Mouse (Mus musculus) neural tube, embryonic 15.5 days (tissue): ENCODE results near the gene Trpm3. TPM values are rescaled to one million over a fixed set of nuclear protein-coding genes. Genes with fewer than 3 reads are reported as not detected.

Source experiments
- ATAC-seq: fragments of 200-750 bp; cut with Nextera tagmentation; 2 replicates; pipeline ENCODE4 v1.8.0; 2017; ENCODE audit warnings: mild to moderate bottlenecking, moderate TSS enrichment, moderate library complexity; ENCODE audit not compliant: low FRiP score
- H3K27ac ChIP-seq: fragments of 300-500 bp; sonication (generic); replicated peaks from 2 replicates; pipeline ENCODE4 v1.5.1; 2015; ENCODE audit warnings: mild to moderate bottlenecking, inconsistent platforms
- H3K27me3 ChIP-seq: fragments of 300-500 bp; sonication (generic); replicated peaks from 2 replicates; pipeline ENCODE4 v1.6.1; 2015; ENCODE audit warnings: inconsistent platforms
- H3K36me3 ChIP-seq: fragments of 300-500 bp; sonication (generic); 2 replicates; pipeline ENCODE4 v1.6.1; 2015; ENCODE audit warnings: inconsistent platforms
- H3K4me1 ChIP-seq: fragments of 300-500 bp; sonication (generic); 2 replicates; pipeline ENCODE4 v1.6.1; 2015; ENCODE audit warnings: inconsistent platforms
- H3K4me2 ChIP-seq: fragments of 300-500 bp; sonication (generic); 2 replicates; pipeline ENCODE4 v1.6.1; 2015; ENCODE audit warnings: inconsistent platforms, mild to moderate bottlenecking, moderate library complexity
- H3K4me3 ChIP-seq: fragments of 300-500 bp; sonication (generic); replicated peaks from 2 replicates; pipeline ENCODE4 v1.5.1; 2015; ENCODE audit warnings: mild to moderate bottlenecking, inconsistent platforms
- H3K9ac ChIP-seq: fragments of 300-500 bp; sonication (generic); replicated peaks from 2 replicates; pipeline ENCODE4 v1.6.1; 2015; ENCODE audit warnings: mild to moderate bottlenecking, inconsistent platforms
- H3K9me3 ChIP-seq: fragments of 300-500 bp; sonication (generic); replicated peaks from 2 replicates; pipeline ENCODE4 v1.6.1; 2016; ENCODE audit warnings: inconsistent platforms
- WGBS: fragments of 180-500 bp; shearing (Covaris S2); methylation state at CpG from one replicate; pipeline ENCODE4 v1.1.7; 2015; ENCODE audit warnings: mixed read lengths; 5-methylcytosine and 5-hydroxymethylcytosine counted together
- polyA plus RNA-seq: library from polyadenylated mRNA; unstranded; fragments of >200 nt; fragmentation: Nextera tagmentation; extraction: Ambion mirVana; gene quantifications from 2 replicates; pipeline ENCODE4 v1.2.1, GENCODE M21; 2015

Gene Trpm3
- polyA plus RNA-seq, 1 experiment from 2014 or later, result 18.8 TPM

DNA sequence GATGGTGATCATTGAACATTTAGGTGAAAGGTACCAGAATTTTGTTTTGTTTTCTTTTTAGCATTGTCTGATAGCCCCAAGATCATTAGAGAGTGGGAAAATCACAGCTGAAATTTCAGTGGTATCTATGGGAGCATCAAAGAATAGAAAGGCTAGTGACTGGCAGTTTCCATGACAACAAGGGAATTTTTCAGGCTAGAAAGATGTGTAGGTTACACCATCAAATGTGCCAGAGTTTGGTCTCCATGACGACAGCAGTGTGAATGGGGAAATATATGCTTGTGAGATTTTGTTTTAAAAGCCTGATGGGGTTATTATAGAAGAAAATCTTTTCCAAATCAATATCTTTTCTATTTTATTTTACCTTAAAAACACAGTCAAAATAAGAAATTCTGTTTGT lies 50.9 kb downstream of the Trpm3 start:
- Histone ChIP-seq H3K4me1 (no peaks in the 10 kb centered on the region), H3K27me3 (no peaks in the 10 kb centered on the region), H3K9ac (no peak overlapping the region), H3K4me3 (no peak overlapping the region), H3K36me3 (no peaks in the 10 kb centered on the region), H3K4me2 (no peak overlapping the region), H3K27ac (no peak overlapping the region), H3K9me3 (no peaks in the 10 kb centered on the region)
- ATAC-seq, result 0 out of 2 replicates have a peak, but pooled peaks have one; percentile 72
- 55% methylated on average over 1 of the region's 1 CpGs for WGBS

DNA sequence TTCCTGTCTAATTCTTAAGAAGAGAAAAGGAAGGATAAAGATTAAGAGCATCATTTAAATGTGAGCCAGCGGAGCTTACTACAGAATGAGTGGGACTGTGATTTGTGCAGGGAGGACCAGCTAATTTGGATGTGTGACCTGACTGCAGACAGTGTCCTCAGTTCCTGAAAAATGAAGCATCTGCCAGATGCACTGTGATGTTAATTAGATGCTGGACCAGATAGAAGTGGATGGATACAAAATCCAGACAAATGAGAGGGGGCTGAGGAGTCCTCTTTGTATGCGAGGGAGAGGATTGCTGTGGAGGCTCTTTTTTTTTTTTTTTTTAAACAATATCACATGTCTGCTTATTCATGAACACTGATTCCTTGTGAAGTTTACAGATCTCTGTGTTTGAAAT lies 83.7 kb downstream of the Trpm3 start:
- Histone ChIP-seq H3K4me3 (no peak overlapping the region), H3K4me1 (no peaks in the 10 kb centered on the region), H3K9ac (no peak overlapping the region), H3K9me3 (no peaks in the 10 kb centered on the region), H3K4me2 (no peak overlapping the region), H3K36me3 (no peaks in the 10 kb centered on the region), H3K27ac (no peak overlapping the region), H3K27me3 (no peaks in the 10 kb centered on the region)
- WGBS, result 48% methylated on average over 2 of the region's 2 CpGs
- peak; percentile 24; the same call in 1 of the 2 replicates for ATAC-seq

DNA sequence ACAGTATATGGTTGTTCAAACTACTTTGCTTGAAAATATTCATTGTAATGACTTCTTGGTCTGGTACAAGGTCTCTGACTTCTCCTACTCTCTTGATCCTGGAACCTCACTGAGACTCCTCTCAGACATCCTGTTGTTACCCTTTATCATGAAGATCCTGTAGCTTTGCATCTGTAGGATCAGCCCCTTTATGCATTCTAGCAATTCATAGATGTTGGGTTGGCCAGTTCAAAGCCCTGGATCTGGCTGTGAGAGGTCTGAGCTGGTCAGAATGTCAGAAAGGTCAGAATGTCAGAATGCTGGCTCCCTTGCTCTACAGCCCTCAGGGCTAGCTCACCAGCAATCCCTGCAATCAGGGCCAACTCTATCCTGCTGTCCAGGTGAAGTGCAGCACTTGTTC lies 95.3 kb downstream of the Trpm3 start:
- H3K4me3 ChIP-seq, result no peak overlapping the region
- no peak overlapping the region for H3K27ac ChIP-seq
- no peaks in the 10 kb centered on the region for H3K27me3 ChIP-seq
- H3K4me1 ChIP-seq, result no peaks in the 10 kb centered on the region
- no peaks in the 10 kb centered on the region for H3K9me3 ChIP-seq
- no peaks in the 10 kb centered on the region for H3K36me3 ChIP-seq
- no peak overlapping the region for H3K4me2 ChIP-seq
- no peak overlapping the region for H3K9ac ChIP-seq
- ATAC-seq, result no peak

DNA sequence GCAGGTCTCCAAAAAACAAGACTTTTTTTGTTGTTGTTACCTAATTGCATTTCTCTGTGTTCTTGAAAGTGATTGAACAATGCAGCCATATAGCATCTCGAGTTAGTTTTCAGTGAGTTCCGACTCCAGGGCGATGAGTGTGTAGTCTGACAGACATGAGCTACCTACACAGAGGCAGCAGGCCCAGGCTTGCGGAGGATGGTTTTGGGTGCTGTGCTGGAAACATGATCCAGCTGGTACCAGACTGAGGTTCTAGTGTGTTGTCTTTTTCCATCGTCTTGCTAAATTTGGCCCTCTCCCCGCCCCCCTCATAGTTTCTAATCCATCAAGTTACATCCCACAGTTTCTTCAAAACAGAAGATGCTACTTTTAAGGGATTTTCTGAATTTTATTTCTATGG lies 110.2 kb downstream of the Trpm3 start:
- Histone ChIP-seq H3K9me3 (no peaks in the 10 kb centered on the region), H3K36me3 (no peaks in the 10 kb centered on the region), H3K4me2 (no peak overlapping the region), H3K27ac (no peak overlapping the region), H3K9ac (no peak overlapping the region), H3K4me3 (no peak overlapping the region), H3K4me1 (no peaks in the 10 kb centered on the region), H3K27me3 (no peaks in the 10 kb centered on the region)
- ATAC-seq, result no peak
- 88% methylated on average over 6 of the region's 6 CpGs for WGBS

DNA sequence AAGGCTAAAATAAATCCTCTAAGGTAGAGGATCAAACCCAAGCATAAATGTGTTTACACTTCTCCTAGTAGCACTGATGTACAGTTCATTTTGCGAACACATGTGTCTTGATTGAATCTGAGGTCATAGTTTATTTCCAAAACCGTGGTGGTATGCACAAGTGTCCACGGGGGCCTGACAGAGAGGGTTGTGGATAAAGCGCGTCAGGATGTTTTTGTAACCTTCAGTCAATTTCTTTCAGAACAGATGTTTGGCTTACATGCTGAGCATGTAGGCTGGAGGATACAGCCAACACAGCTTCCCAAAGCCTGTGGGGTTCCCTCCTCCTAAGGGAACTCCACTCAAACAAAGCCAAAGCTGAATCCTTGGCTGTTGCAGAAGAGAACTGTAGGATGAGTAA lies 134.1 kb downstream of the Trpm3 start:
- H3K36me3 ChIP-seq, result no peaks in the 10 kb centered on the region
- no peak overlapping the region for H3K4me2 ChIP-seq
- no peak overlapping the region for H3K9ac ChIP-seq
- no peak for ATAC-seq
- no peak overlapping the region for H3K4me3 ChIP-seq
- 65% methylated on average over 5 of the region's 5 CpGs for WGBS
- no peaks in the 10 kb centered on the region for H3K27me3 ChIP-seq
- H3K9me3 ChIP-seq, result no peaks in the 10 kb centered on the region
- no peaks in the 10 kb centered on the region for H3K4me1 ChIP-seq
- no peak overlapping the region for H3K27ac ChIP-seq

DNA sequence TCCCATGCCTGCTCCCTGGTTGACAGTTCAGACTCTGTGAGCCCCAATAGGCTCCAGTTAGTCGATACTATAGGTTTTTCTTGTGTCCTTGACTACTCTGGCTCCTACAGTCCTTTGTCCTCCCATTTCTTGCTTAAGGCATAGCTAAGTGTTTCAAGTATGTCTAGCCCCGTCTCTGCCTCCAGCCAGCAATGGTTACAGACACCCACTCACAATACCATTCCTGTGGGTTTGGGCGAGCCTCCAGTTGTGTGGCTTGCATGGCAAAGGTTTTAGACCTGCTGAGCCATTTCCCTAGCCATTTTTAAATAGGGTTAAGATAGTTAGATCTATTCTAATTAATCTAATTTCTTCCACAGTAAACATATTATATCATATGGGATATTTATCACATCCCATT lies 145.8 kb downstream of the Trpm3 start:
- H3K27me3 ChIP-seq, result no peaks in the 10 kb centered on the region
- no peaks in the 10 kb centered on the region for H3K4me1 ChIP-seq
- H3K4me2 ChIP-seq, result no peak overlapping the region
- WGBS, result 88% methylated on average over 3 of the region's 3 CpGs
- H3K4me3 ChIP-seq, result no peak overlapping the region
- no peaks in the 10 kb centered on the region for H3K36me3 ChIP-seq
- H3K9me3 ChIP-seq, result no peaks in the 10 kb centered on the region
- ATAC-seq, result no peak
- H3K27ac ChIP-seq, result no peak overlapping the region
- no peak overlapping the region for H3K9ac ChIP-seq

DNA sequence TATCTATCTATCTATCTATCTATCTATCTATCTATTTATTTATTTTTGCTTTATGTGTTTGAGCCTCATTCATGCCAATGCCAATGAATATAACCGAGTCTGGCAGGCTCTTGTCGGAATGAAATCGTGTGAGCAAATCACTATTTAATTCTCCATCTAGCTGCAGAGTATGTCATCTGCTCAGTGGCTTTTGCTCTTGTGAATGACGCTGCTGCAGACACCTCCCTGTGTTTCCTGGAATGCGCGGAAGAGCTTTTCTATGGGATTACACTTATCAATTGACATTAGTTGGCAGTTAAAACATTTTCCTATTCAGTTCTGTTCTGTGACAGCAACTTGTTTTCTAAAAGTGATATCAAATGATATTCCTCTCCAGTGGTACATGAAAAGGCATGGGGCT lies 153.8 kb downstream of the Trpm3 start:
- H3K27ac ChIP-seq, result no peak overlapping the region
- no peak for ATAC-seq
- no peaks in the 10 kb centered on the region for H3K9me3 ChIP-seq
- no peaks in the 10 kb centered on the region for H3K36me3 ChIP-seq
- H3K4me2 ChIP-seq, result no peak overlapping the region
- H3K4me3 ChIP-seq, result no peak overlapping the region
- WGBS, result 89% methylated on average over 6 of the region's 6 CpGs
- no peak overlapping the region for H3K9ac ChIP-seq
- H3K4me1 ChIP-seq, result no peaks in the 10 kb centered on the region
- no peaks in the 10 kb centered on the region for H3K27me3 ChIP-seq

DNA sequence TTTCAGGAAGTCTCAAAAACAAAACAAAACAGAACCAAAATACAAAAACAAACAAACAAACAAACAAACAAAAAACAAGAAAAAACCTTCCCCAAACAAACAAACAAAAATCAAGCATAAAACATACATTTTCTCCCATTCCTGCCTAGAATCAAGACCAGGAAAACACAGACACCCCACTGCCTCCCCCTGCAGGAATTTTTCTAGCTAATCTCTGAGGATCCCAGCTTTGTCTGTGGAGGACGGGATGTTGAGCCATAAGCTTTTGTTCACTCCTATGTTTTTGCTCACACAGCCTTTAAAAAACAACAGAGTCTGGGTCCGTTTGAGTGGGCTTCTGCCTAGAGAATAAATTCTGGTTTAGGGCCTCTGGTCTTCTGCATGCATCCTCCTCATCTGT lies 162.1 kb downstream of the Trpm3 start:
- no peak for ATAC-seq
- no peak overlapping the region for H3K27ac ChIP-seq

DNA sequence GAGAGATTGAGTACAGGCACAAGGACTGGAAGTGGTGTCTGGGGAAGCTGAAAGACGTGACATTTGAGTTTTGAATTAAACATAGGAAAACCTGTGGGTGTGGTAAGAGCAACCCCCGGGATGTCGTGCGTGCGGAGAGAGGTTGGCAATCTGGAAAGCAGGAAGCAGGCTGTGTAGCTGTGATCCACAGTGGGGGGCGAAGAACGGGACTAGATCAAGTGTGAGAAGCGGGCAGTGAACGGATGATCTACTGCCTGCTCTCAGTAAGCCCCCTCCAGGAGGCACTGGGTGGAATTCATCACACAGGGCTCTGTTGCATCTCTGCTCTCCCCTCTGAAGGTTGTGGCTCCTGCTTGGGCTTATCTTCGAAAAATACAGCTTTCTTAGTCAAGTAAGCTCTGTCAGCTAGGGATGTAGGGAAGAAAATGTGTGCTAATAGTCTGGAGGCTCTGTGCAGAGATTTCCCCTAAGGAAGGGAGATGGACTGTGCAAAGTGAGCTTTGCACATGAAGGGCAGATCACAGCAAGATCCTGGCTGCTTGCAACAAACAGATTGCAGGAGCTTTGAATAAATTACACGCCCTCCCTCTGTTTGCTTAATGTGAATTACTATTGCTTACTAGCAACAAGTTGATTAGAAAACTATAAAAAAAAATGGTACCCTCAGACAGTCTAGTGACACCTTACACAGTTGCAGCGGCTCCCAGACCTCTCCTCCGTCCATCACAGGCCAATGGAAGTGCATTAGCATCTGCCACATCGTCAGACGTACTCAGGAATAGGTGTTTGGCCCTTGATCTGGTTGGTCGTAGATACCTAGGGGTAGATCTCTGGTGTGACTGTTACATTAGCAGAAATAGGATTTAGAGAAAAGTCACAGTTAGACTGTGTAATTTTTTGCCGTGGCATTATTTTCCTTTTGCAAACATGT lies 164.4 kb downstream of the Trpm3 start:
- H3K4me1 ChIP-seq, result peaks cover 15% of the 10 kb centered on the region
- no peaks in the 10 kb centered on the region for H3K27me3 ChIP-seq
- H3K27ac ChIP-seq, result peak overlapping the region; percentile 56
- WGBS, result 18% methylated on average over 17 of the region's 17 CpGs
- no peaks in the 10 kb centered on the region for H3K36me3 ChIP-seq
- no peak overlapping the region for H3K4me3 ChIP-seq
- H3K4me2 ChIP-seq, result peak overlapping the region; percentile 56
- no peaks in the 10 kb centered on the region for H3K9me3 ChIP-seq
- H3K9ac ChIP-seq, result peak overlapping the region; percentile 3; the same call in 1 of the 2 replicates
- ATAC-seq, result peak; percentile 55

More for the DNA sequence above, 162.1 kb downstream of the Trpm3 start:
- 41% methylated on average over 2 of the region's 2 CpGs for WGBS
- Histone ChIP-seq H3K9me3 (no peaks in the 10 kb centered on the region), H3K4me1 (peaks cover 15% of the 10 kb centered on the region), H3K4me2 (no peak overlapping the region), H3K36me3 (no peaks in the 10 kb centered on the region), H3K9ac (no peak overlapping the region), H3K4me3 (no peak overlapping the region), H3K27me3 (no peaks in the 10 kb centered on the region)

DNA sequence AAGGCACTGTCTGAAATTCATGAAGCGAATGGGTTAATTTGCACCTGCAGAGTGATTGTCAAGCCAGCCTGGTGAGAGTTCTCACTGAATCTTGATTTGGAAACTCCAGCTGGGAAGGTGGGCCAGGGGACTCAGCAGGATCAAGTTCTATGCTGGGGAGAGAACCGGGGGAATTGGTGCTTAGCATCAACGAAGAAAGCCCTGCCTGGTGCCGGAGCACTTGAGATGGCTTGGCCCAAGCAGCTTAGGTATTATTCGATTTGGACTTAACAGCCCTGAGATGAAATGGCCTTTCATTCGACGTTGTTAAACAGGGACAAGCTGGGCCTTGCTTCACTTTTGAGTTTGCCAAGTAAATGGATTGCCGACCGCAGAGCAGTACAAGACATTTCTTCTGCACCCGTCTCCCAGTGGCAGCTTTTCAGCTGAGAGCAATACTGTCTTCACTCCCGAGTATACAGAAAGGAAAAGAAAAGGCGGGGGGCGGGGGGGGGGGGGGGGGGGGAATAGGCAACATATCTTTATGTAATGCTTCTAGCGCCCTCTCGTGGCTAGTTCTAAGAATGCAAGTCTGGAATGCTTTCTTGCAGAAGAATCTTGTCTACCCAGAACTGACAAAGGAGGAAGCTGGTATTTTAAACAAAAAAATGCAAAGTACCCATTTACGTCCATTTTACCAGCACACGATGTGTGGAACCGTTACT lies 165.3 kb downstream of the Trpm3 start:
- 4% methylated on average over 16 of the region's 18 CpGs for WGBS
- H3K36me3 ChIP-seq, result no peaks in the 10 kb centered on the region
- peaks cover 15% of the 10 kb centered on the region for H3K4me1 ChIP-seq
- peak; percentile 78 for ATAC-seq
- H3K27me3 ChIP-seq, result no peaks in the 10 kb centered on the region
- H3K9ac ChIP-seq, result peak overlapping the region; percentile 38; the same call in 1 of the 2 replicates
- H3K9me3 ChIP-seq, result no peaks in the 10 kb centered on the region
- H3K27ac ChIP-seq, result peak overlapping the region; percentile 67
- H3K4me2 ChIP-seq, result peak overlapping the region; percentile 56
- peak overlapping the region; percentile 25 for H3K4me3 ChIP-seq

DNA sequence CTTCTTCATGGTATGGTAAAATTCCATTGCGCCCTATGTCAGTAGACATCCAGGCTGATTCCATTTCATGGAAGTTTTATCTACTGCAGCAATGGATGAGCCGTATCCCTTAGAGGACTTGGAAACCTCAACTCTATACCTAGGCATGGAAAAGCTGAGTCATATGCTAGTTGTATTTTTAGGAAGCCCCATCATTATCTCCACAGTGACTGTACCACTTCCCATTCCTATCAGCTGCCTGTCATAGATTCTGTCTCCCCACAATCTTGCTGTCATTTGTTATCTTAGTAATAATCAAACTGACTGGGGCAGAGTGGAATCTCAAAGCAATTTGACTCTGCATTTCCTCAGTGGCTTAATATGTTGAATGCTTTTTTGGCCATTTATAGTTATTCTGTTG lies 169.2 kb downstream of the Trpm3 start:
- Histone ChIP-seq H3K9ac (no peak overlapping the region), H3K4me3 (no peak overlapping the region), H3K4me1 (peaks cover 11% of the 10 kb centered on the region), H3K27me3 (no peaks in the 10 kb centered on the region), H3K27ac (no peak overlapping the region), H3K9me3 (no peaks in the 10 kb centered on the region), H3K36me3 (no peaks in the 10 kb centered on the region), H3K4me2 (no peak overlapping the region)
- ATAC-seq, result no peak
- 97% methylated on average over 2 of the region's 2 CpGs for WGBS

DNA sequence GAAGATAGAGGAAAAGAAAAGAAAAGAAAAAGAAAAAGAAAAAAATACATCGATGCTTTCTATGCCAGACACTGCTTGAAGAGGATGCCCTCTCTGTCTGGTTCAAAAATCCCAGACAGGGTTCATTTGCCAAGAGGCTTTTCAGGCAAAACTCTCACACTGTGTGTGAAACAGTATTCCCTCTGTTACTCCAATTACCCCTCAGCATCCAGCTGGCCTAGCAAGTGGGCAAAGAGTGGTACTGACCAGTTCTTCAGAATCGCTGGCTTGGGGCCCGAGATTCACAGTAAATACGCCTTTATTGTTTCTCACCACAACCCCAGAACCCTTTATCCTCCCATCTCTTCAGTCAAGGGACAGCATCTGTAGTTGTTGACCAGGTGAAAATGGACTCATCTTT lies 178.5 kb downstream of the Trpm3 start:
- no peak overlapping the region for H3K4me3 ChIP-seq
- no peaks in the 10 kb centered on the region for H3K4me1 ChIP-seq
- no peaks in the 10 kb centered on the region for H3K27me3 ChIP-seq
- WGBS, result 77% methylated on average over 4 of the region's 4 CpGs
- H3K27ac ChIP-seq, result no peak overlapping the region
- H3K4me2 ChIP-seq, result no peak overlapping the region
- H3K36me3 ChIP-seq, result no peaks in the 10 kb centered on the region
- no peak overlapping the region for H3K9ac ChIP-seq
- ATAC-seq, result no peak
- H3K9me3 ChIP-seq, result no peaks in the 10 kb centered on the region
